Mouse (Mus musculus) megakaryocyte-erythroid progenitor cell, adult 5-6 weeks (primary cell): Measurements from ENCODE around the gene Gm49354. TPM values are rescaled to one million over a fixed set of nuclear protein-coding genes. Genes with fewer than 3 reads are reported as not detected.
"Not testable (repeated sequence)": the region's sequence is repeated elsewhere in the genome, so short reads cannot be mapped to it uniquely, and the experiment has no call there.

Experiments
- ATAC-seq: replicated peaks from 2 replicates; pipeline ENCODE4 v1.8.0; 2016; ENCODE audit warnings: mild to moderate bottlenecking, inconsistent platforms; ENCODE audit not compliant: severe bottlenecking, poor library complexity, low FRiP score, low TSS enrichment
- total RNA-seq, 2 experiments: library from RNA; stranded (forward) in 1 of 2; stranded (reverse) in 1 of 2; fragments of 200-1000, 215-1000 nt in 1 of 2; fragments of >200 nt in 1 of 2; fragmentation: Nextera tagmentation in 1 of 2; gene quantifications; 2 replicates each; pipeline ENCODE4 v1.2.3; 2014 to 2017

Gm49354 gene
- total RNA-seq, 2 experiments from 2014 or later: not detected

DNA sequence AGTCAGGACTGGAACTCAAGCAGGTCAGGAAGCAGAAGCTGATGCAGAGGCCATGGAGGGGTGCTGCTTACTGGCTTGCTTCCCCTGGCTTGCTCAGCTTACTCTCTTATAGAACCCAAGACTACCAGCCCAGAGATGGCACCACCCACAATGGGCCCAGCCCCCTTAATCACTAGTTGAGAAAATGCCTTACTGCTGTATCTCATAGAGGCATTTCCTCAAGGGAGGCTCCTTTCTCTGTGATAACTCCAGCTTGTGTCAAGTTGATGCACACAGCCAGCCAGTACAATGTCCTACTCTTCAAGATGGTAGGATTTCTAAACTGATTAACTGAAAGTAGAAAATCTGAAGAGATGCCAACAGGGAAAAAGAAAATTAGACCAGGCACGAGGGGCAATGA lies 60.0 kb downstream of the Gm49354 start:
- ATAC-seq: not testable (repeated sequence)

DNA sequence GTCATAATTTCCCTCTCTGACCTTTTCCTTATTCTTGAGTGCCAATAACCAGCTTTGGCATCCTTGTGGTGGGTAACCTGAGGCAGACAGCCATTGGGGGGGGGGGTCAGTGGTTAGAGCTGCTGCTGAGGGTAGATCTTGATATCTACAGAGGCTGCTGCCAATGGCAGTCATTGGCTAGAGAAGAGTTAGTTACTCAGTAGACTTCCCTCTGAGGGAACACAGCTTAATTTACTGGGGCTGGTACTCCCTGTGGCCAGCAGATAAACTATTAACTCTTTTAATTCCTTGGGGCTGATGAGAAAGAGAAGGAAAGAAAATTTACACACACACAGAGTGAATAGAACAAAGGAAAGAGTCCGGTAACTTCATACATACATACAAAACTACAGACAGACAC lies 62.6 kb downstream of the Gm49354 start:
- ATAC-seq: peak; percentile 74

DNA sequence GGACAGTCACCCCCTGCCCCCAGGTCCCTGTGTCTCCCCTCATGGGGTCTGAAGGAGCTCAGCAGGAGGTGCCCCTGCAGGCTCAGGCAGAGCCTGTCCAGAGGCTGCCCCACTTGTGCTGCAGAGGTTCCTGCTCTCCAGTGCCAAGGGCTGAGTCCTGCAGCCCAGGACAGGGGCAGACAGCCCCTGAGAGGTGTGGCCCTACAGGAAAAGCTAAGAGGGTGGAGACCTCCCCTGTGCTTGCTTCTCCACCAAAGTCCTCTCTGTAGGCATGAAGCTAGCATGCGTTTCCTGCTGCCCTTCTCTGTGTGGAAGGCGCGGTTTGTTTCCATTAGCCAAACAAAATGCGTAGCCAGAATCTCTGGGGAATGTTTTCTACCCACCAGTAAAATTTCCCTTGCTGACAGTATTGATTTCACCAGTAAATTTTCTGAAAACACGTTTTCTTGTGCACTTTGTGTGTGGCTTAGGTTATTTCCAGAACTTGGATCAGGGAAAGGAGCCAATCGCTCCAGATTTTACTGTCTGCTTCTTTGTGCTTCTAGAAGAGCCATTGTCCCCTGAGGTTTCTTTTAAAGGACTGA lies 63.1 kb downstream of the Gm49354 start:
- peak; percentile 40; the same call in 1 of the 2 replicates for ATAC-seq

DNA sequence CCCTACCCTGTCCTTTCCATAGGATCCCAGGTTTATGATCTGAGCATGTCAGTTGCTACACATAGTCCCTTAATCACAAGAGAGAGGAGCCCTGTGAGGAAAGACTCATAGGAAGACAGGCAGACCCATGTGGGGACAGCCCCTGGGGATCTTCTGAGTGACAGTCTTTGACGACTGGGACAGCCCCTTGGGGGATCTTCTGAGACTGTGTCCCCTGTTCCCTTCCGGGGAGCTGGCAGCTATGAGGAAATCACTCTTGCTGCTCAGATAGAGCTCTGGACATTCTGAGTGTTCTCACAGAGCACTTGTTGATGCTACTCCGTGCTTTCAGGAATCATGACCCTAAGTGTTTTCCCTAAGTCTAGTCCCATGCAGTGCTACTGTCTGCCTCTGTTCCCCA lies 68.3 kb downstream of the Gm49354 start:
- no peak for ATAC-seq

DNA sequence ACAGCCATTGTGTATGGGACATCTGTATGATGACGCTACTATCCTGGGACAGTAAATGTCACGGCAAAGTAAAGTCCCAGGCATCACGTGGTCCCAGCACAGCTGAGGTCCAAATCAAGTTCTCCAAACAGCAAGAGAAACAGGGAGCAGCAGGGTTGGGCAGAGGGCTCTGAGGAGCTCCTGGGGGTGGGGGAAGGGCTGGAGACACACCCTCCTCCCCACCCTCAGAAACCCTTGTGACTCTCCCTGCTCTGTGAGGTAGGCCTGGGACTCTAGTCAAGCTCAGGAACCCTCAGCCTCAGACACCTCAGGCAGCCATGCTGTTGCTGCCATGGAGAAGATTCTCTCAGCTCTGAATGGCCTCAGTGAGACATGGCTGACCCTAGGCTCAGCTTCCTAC lies 70.1 kb downstream of the Gm49354 start, which contains the start of gene Spata31d1b:
Spata31d1b (plus strand) TSS at position 301 of the 400 bp plus-strand sequence.
- ATAC-seq: not testable (repeated sequence)

DNA sequence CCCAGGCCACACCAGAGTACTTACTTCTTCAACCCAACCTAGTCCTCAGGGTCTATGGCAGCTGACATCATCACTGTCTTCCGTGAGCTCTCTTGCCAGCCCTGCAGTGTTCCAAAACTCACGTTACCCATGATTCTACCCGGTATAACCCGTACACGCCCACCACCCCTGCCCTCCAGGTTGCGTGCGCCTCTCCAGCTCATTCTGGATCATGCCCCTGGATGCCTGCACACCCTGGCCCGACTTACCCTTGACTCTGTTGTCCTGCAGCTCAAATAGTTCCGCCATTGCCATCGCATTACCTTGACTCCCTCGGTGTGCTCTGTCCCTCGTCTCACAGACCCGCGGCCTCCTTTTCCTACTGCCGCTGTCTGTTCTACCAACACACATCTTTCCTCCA lies 71.8 kb downstream of the Gm49354 start, which contains the start of gene Spata31d1a:
Spata31d1a (minus strand) TSS at position 101 of the 400 bp plus-strand sequence.
- no peak for ATAC-seq

Other genes starting within 250 kb of the Gm49354 start
- 49.2 and 59.4 TPM in 2 replicates for gene Agtpbp1, start 197.0 kb downstream of the Gm49354 start, total RNA-seq (2014; fragmentation: Nextera tagmentation)
- 67.9 and 69.6 TPM in 2 replicates for gene Agtpbp1, start 197.0 kb downstream of the Gm49354 start, total RNA-seq (2017)
- 76.9 and 107 TPM in 2 replicates for gene Naa35, start 197.0 kb downstream of the Gm49354 start, total RNA-seq (2014; fragmentation: Nextera tagmentation)
- gene Naa35, start 197.0 kb downstream of the Gm49354 start, total RNA-seq (2017): 38.5 and 58.0 TPM in 2 replicates
- 69.6 and 76.7 TPM in 2 replicates for gene Golm1, start 106.4 kb downstream of the Gm49354 start, total RNA-seq (2014; fragmentation: Nextera tagmentation)
- 101 and 137 TPM in 2 replicates for gene Golm1, start 106.4 kb downstream of the Gm49354 start, total RNA-seq (2017)
- gene 4921517D22Rik, start 88.1 kb downstream of the Gm49354 start, total RNA-seq (2014; fragmentation: Nextera tagmentation): not detected in 2 replicates
- gene 4921517D22Rik, start 88.1 kb downstream of the Gm49354 start, total RNA-seq (2017): not detected in 2 replicates
- 0.28 TPM in 1 of 2 replicates, not detected in the other for gene Spata31d1a, start 71.9 kb downstream of the Gm49354 start, total RNA-seq (2014; fragmentation: Nextera tagmentation)
- gene Spata31d1a, start 71.9 kb downstream of the Gm49354 start, total RNA-seq (2017): not detected in 2 replicates
- not detected in 2 replicates for gene Spata31d1b, start 70.0 kb downstream of the Gm49354 start, total RNA-seq (2014; fragmentation: Nextera tagmentation)
- not detected in 2 replicates for gene Spata31d1b, start 70.0 kb downstream of the Gm49354 start, total RNA-seq (2017)
- not detected in 2 replicates for gene Spata31d1d, start 50.5 kb downstream of the Gm49354 start, total RNA-seq (2014; fragmentation: Nextera tagmentation)
- 0.42 TPM in 1 of 2 replicates, not detected in the other for gene Spata31d1d, start 50.5 kb downstream of the Gm49354 start, total RNA-seq (2017)
- gene 1700014D04Rik, start 35.5 kb downstream of the Gm49354 start, total RNA-seq (2014; fragmentation: Nextera tagmentation): not detected in 2 replicates
- gene 1700014D04Rik, start 35.5 kb downstream of the Gm49354 start, total RNA-seq (2017): 0.19 and 0.38 TPM in 2 replicates
- 160 and 164 TPM in 2 replicates for gene Isca1, start 12.4 kb downstream of the Gm49354 start, total RNA-seq (2014; fragmentation: Nextera tagmentation)
- 73.3 and 92.6 TPM in 2 replicates for gene Isca1, start 12.4 kb downstream of the Gm49354 start, total RNA-seq (2017)
- 169 and 191 TPM in 2 replicates for gene Tut7, start 40.9 kb upstream of the Gm49354 start, total RNA-seq (2014; fragmentation: Nextera tagmentation)
- 249 and 329 TPM in 2 replicates for gene Tut7, start 40.9 kb upstream of the Gm49354 start, total RNA-seq (2017)